Mouse (Mus musculus) MEL (cell line): ENCODE data around the gene Alg2. TPM values are rescaled to one million over a fixed set of nuclear protein-coding genes. Genes with fewer than 3 reads are reported as not detected.

Experiments
- DNase-seq: peaks from one replicate; pipeline ENCODE4 v3.0.0; 2011; ENCODE audit warnings: low read depth, low spot score
- H3K27ac ChIP-seq: 2 replicates; pipeline ENCODE4 v1.5.1; 2012; ENCODE audit warnings: low read depth, mild to moderate bottlenecking, control low read depth, low read length, moderate library complexity; ENCODE audit not compliant: control insufficient read depth
- H3K27me3 ChIP-seq, 2 experiments: fragments of 150-350 bp in 1 of 2; sonication (generic) in 1 of 2; 2 replicates each; pipeline ENCODE4 v1.6.1; 2012; ENCODE audit warnings: low read length in 2 of 2, mild to moderate bottlenecking in 2 of 2, improper control_type of control experiment in 1 of 2, moderate library complexity in 1 of 2; ENCODE audit not compliant: insufficient read depth in 2 of 2, control insufficient read depth in 1 of 2
- H3K36me3 ChIP-seq, 2 experiments: 2 replicates each; pipeline ENCODE4 v1.6.1; 2012 to 2014; ENCODE audit warnings: low read length in 2 of 2, improper control_type of control experiment in 1 of 2, inconsistent platforms in 1 of 2, mild to moderate bottlenecking in 1 of 2; ENCODE audit not compliant: insufficient read depth in 2 of 2, control insufficient read depth in 1 of 2
- H3K4me1 ChIP-seq, 2 experiments: fragments of 150-350 bp in 1 of 2; sonication (generic) in 1 of 2; 2 replicates each; pipeline ENCODE4 v1.6.1; 2012; ENCODE audit warnings: low read length in 2 of 2, improper control_type of control experiment in 1 of 2, mild to moderate bottlenecking in 1 of 2; ENCODE audit not compliant: insufficient read depth in 2 of 2, control insufficient read depth in 1 of 2
- H3K4me3 ChIP-seq, 2 experiments: fragments of 150-350 bp in 1 of 2; sonication (generic) in 1 of 2; 2 replicates each; pipeline ENCODE4 v1.5.1; 2012; ENCODE audit warnings: low read depth in 2 of 2, low read length in 2 of 2, mild to moderate bottlenecking in 2 of 2, moderate library complexity in 2 of 2, control low read depth in 1 of 2, improper control_type of control experiment in 1 of 2; ENCODE audit not compliant: control insufficient read depth in 1 of 2, insufficient read depth in 1 of 2
- H3K79me2 ChIP-seq: 2 replicates; pipeline ENCODE4 v1.6.1; 2012; ENCODE audit warnings: mild to moderate bottlenecking, low read length, moderate library complexity; ENCODE audit not compliant: control insufficient read depth, poor library complexity, insufficient read depth
- H3K9ac ChIP-seq: 2 replicates; pipeline ENCODE4 v1.6.1; 2012; ENCODE audit warnings: low read depth, mild to moderate bottlenecking, control low read depth, low read length, moderate library complexity; ENCODE audit not compliant: control insufficient read depth, poor library complexity, severe bottlenecking
- H3K9me3 ChIP-seq: fragments of 150-350 bp; sonication (generic); replicated peaks from 2 replicates; pipeline ENCODE4 v1.6.1; 2012; ENCODE audit warnings: mild to moderate bottlenecking, low read length, improper control_type of control experiment, moderate library complexity; ENCODE audit not compliant: insufficient read depth
- EP300 ChIP-seq, 2 experiments: IDR thresholded peaks; 2 replicates each; pipeline ENCODE4 v1.6.1; 2011; ENCODE audit warnings: improper control_type of control experiment in 2 of 2, low read length in 2 of 2, low read depth in 1 of 2, mild to moderate bottlenecking in 1 of 2
- ETS1 ChIP-seq: IDR thresholded peaks from 2 replicates; pipeline ENCODE4 v1.6.1; 2012; ENCODE audit warnings: low read depth, mild to moderate bottlenecking, inconsistent platforms, low read length, improper control_type of control experiment, moderate library complexity
- MAZ ChIP-seq: IDR thresholded peaks from 2 replicates; pipeline ENCODE4 v1.6.1; 2012; ENCODE audit warnings: low read depth, mild to moderate bottlenecking, inconsistent platforms, low read length, improper control_type of control experiment
- MYB ChIP-seq: IDR thresholded peaks from 2 replicates; pipeline ENCODE4 v1.6.1; 2011; ENCODE audit warnings: mild to moderate bottlenecking, low read depth, low read length, improper control_type of control experiment
- MYC ChIP-seq: IDR thresholded peaks from 2 replicates; pipeline ENCODE4 v1.6.1; 2011; ENCODE audit warnings: low read depth, mild to moderate bottlenecking, low read length, improper control_type of control experiment, moderate library complexity
- RAD21 ChIP-seq: IDR thresholded peaks from 2 replicates; pipeline ENCODE4 v1.6.1; 2011; ENCODE audit warnings: mild to moderate bottlenecking, low read depth, low read length, improper control_type of control experiment
- ZKSCAN1 ChIP-seq: IDR thresholded peaks from 2 replicates; pipeline ENCODE4 v1.6.1; 2012; ENCODE audit warnings: low read depth, mild to moderate bottlenecking, inconsistent platforms, low read length, improper control_type of control experiment, moderate library complexity
- ZNF384 ChIP-seq: IDR thresholded peaks from 2 replicates; pipeline ENCODE4 v1.6.1; 2012; ENCODE audit warnings: low read depth, mild to moderate bottlenecking, inconsistent platforms, low read length, improper control_type of control experiment
- polyA plus RNA-seq, 2 experiments: library from polyadenylated mRNA; stranded (reverse) in 1 of 2; unstranded in 1 of 2; fragments of >175 nt in 1 of 2; fragments of >200 nt in 1 of 2; gene quantifications; 2 replicates each; pipeline versions ENCODE4 v1.2.1 to v1.2.4; 2012; ENCODE audit warnings: low replicate concordance in 2 of 2, low read depth in 1 of 2; ENCODE audit not compliant: insufficient read length in 2 of 2, insufficient read depth in 1 of 2, missing spikeins in 1 of 2
- total RNA-seq: library from RNA; depleted of rRNA; stranded (reverse); fragments of 300-350 nt; gene quantifications from 2 replicates; pipeline ENCODE4 v1.2.3, GENCODE M21; 2012; rRNA removed

Alg2 gene
- total and polyA plus RNA-seq, 3 experiments: 11.6 to 48.1 (median 31.3) TPM

GRCm38 (mm10) chr4:47417871-47418270 is 56.3 kb downstream of the Alg2 start:
- Histone ChIP-seq H3K79me2 (no peaks in the 10 kb centered on the region), H3K27ac (no peak overlapping the region), H3K9me3 (no peaks in the 10 kb centered on the region), H3K36me3 (peaks cover 0 to 10% of the 10 kb centered on the region in 2 experiments; a peak in 2 of 4 replicates), H3K9ac (no peak overlapping the region), H3K4me3 (no peak overlapping the region), H3K27me3 (no peaks in the 10 kb centered on the region), H3K4me1 (peaks cover 0 to 10% of the 10 kb centered on the region in 2 experiments; a peak in 2 of 4 replicates)
- no peak for DNase-seq
- TF ChIP-seq MYC (no peak), RAD21 (no peak), ZNF384 (no peak), MYB (no peak), MAZ (no peak), ETS1 (no peak), ZKSCAN1 (no peak), EP300 (IDR thresholded peaks at IDR 0.05; ENCODE audit: low read depth in 1 of 2, low read length in 2 of 2) (no peak)

Other genes with a start within 250 kb of the Alg2 start
- gene Tgfbr1, start 121.1 kb downstream of the Alg2 start, total RNA-seq: 4.5 and 4.7 TPM in 2 replicates
- gene Tgfbr1, start 121.1 kb downstream of the Alg2 start, polyA plus RNA-seq: 1 to 10 TPM in 1 of 2 experiments, not detected in 1; 4.3 TPM
- 538 and 557 TPM in 2 replicates for gene Sec61b, start 325 bp upstream of the Alg2 start, total RNA-seq
- 100 to 1,000 TPM in 1 of 2 experiments, not detected in 1; 329 TPM for gene Sec61b, start 325 bp upstream of the Alg2 start, polyA plus RNA-seq